Comparison of ENCODE assay signal across 8 mouse cellular contexts in genomic region chr4:154011646-154012089, GRCm38 (mm10). TPM values are rescaled to one million over a fixed set of nuclear protein-coding genes. Genes with fewer than 3 reads are reported as not detected.
DNase-seq lines count a peak whose midpoint lies in the region; ATAC-seq and TF ChIP-seq lines count a peak whose summit lies in the region.

TSS of gene Lrrc47 (plus strand) at chr4:154011731.

- intact Hi-C loops in left cerebral cortex, postnatal 14 days (cut with DNase I), result loop anchor here (1.0 kb wide), 1 partner anchor 36 kb away; the partner anchor contains the start of genes Cep104 and Dffb

- H3K9ac ChIP-seq in hindbrain, postnatal 0 days (replicated peaks; ENCODE audit: low read length), result peak within 1 kb of the TSS; percentile 80

- H3K27me3 ChIP-seq in hindbrain, postnatal 0 days (ENCODE audit: insufficient read depth, low read length), result no peaks in the 10 kb centered on the region

- no peaks in the 10 kb centered on the region for H3K9me3 ChIP-seq in hindbrain, postnatal 0 days (ENCODE audit: low read length)

- WGBS in hindbrain, postnatal 0 days, result under 1% methylated on average over 53 of the region's 59 CpGs

- no peak for TF ChIP-seq CTCF in hindbrain, postnatal 0 days (IDR thresholded peaks at IDR 0.05; ENCODE audit: low read depth)

- DNase-seq in adrenal gland, adult (ENCODE audit: inconsistent age in 2 of 2, low spot score in 1 of 2), result peak; percentile 89 to 95
- DNase-seq in gastrocnemius, adult 8-10 months (ENCODE audit: low spot score in 2 of 2), result peak; percentile 50 to 77
- peak; percentile 94 for DNase-seq in hindbrain, postnatal 0 days (ENCODE audit: low spot score)
- DNase-seq in left cerebral cortex, postnatal 14 days (ENCODE audit: low spot score in 2 of 2), result peak; percentile 79 to 86
- DNase-seq in right cerebral cortex, postnatal 14 days, result peak; percentile 80
- peak; percentile 72 for DNase-seq in urinary bladder, postnatal 25 days (ENCODE audit: low spot score)

- peaks cover 34% of the 10 kb centered on the region; the same call in 1 of the 2 replicates for H3K36me3 ChIP-seq in hindbrain, postnatal 0 days (ENCODE audit: insufficient read depth, low read length)

- peak; percentile 92 for ATAC-seq in common myeloid progenitor, adult 5-6 weeks (replicated peaks; ENCODE audit: low read depth, poor library complexity, severe bottlenecking)
- ATAC-seq in hindbrain, postnatal 0 days, result peak; percentile 95
- peak; percentile 83 for ATAC-seq in megakaryocyte-erythroid progenitor cell, adult 5-6 weeks (replicated peaks; ENCODE audit: low FRiP score, low TSS enrichment, poor library complexity, severe bottlenecking)

- peaks cover 10% of the 10 kb centered on the region for H3K4me1 ChIP-seq in hindbrain, postnatal 0 days (ENCODE audit: insufficient read depth, low read length)

- peak within 1 kb of the TSS; percentile 97 for H3K4me2 ChIP-seq in hindbrain, postnatal 0 days (ENCODE audit: low read depth, low read length)

- peak within 1 kb of the TSS; percentile 64 for H3K4me3 ChIP-seq in hindbrain, postnatal 0 days (ENCODE audit: low read length)

- H3K27ac ChIP-seq in hindbrain, postnatal 0 days, result peak within 1 kb of the TSS; percentile 79

RNA-seq across cellular contexts. Expression of gene Lrrc47, which starts in this region (rescaled TPM):
- 42.6 and 77.8 TPM in 2 replicates for total RNA-seq in common myeloid progenitor, adult 5-6 weeks (2017)
- 10 to 100 TPM; 19.4 to 29.8 (median 25.0) TPM for total RNA-seq in gastrocnemius, adult 8-10 months (2022)
- 24.2 and 32.1 TPM in 2 replicates for total RNA-seq in hindbrain, postnatal 0 days (2014; rRNA removed)
- 17.6 and 22.0 TPM in 2 replicates for polyA plus RNA-seq in hindbrain, postnatal 0 days (2015; fragmentation: Nextera tagmentation; extraction: Ambion mirVana)
- total RNA-seq in left cerebral cortex, postnatal 14 days (2021), result 10 to 100 TPM; 48.9 to 49.8 TPM
- 30.7 and 36.8 TPM in 2 replicates for total RNA-seq in megakaryocyte-erythroid progenitor cell, adult 5-6 weeks (2014; fragmentation: Nextera tagmentation)
- total RNA-seq in megakaryocyte-erythroid progenitor cell, adult 5-6 weeks (2017), result 32.6 and 49.4 TPM in 2 replicates

Comparison
In these comparisons a context has a peak if more than half of its experiments do, and no peak if none do; other contexts are left out.
1. Peak in every context shown above with its lines: DNase-seq, ATAC-seq, H3K4me3 ChIP-seq and H3K27ac ChIP-seq.